Mouse (Mus musculus) embryo, embryonic 11.5 days (tissue): ENCODE results near the gene Ncoa7.

ENCODE experiments used
- DNase-seq: peaks from one replicate; pipeline ENCODE4 v3.0.0-alpha.2; 2012; ENCODE audit warnings: low read depth, low spot score

The Ncoa7 gene

GRCm38 (mm10) chr10:30587037-30587436, 216.1 kb downstream of the Ncoa7 start:
- no peak for DNase-seq

GRCm38 (mm10) chr10:30585691-30586090, 217.4 kb downstream of the Ncoa7 start:
- DNase-seq: no peak
